Mouse (Mus musculus): ENCODE data around the gene Taar5. TPM values are rescaled to one million over a fixed set of nuclear protein-coding genes. Genes with fewer than 3 reads are reported as not detected.

Taar5 gene
- polyA plus RNA-seq, 1 experiment from 2014 or later = not detected

- Histone ChIP-seq H3K27ac (ENCODE audit: low read depth, low read length) (no peak overlapping the region), H3K4me2 (no peak overlapping the region), H3K27me3 (ENCODE audit: control insufficient read depth, insufficient read depth, low read length) (no peaks in the 10 kb centered on the region), H3K9ac (ENCODE audit: low read depth, low read length) (no peak overlapping the region), H3K36me3 (ENCODE audit: control insufficient read depth, insufficient read depth, low read length) (no peaks in the 10 kb centered on the region), H3K4me3 (ENCODE audit: low read depth, low read length) (no peak overlapping the region), H3K4me1 (ENCODE audit: control insufficient read depth, insufficient read depth, low read length) (no peaks in the 10 kb centered on the region), H3K9me3 (replicated peaks; ENCODE audit: control insufficient read depth, low read length) (no peaks in the 10 kb centered on the region)
- no peak for ATAC-seq (replicated peaks; ENCODE audit: insufficient number of reproducible peaks, low FRiP score, low TSS enrichment)
- 76% methylated on average over 5 of the region's 5 CpGs for WGBS (ENCODE audit: insufficient replicate concordance)
Measured at GRCm38 (mm10) chr10:23986419-23986818, 15.9 kb downstream of the Taar5 start.

GRCm38 (mm10) chr10:23993381-23993780, 22.9 kb downstream of the Taar5 start, which contains the start of gene Taar7a:
Gene Taar7a, minus strand, starts transcription at chr10:23993481.
- no peak within 1 kb of the TSS for H3K4me3 ChIP-seq (ENCODE audit: low read depth, low read length)
- H3K9me3 ChIP-seq (replicated peaks; ENCODE audit: control insufficient read depth, low read length) = no peaks in the 10 kb centered on the region
- no peaks in the 10 kb centered on the region for H3K4me1 ChIP-seq (ENCODE audit: control insufficient read depth, insufficient read depth, low read length)
- H3K27me3 ChIP-seq (ENCODE audit: control insufficient read depth, insufficient read depth, low read length) = no peaks in the 10 kb centered on the region
- H3K4me2 ChIP-seq = no peak within 1 kb of the TSS
- no peak within 1 kb of the TSS for H3K9ac ChIP-seq (ENCODE audit: low read depth, low read length)
- no peak for ATAC-seq (replicated peaks; ENCODE audit: insufficient number of reproducible peaks, low FRiP score, low TSS enrichment)
- no peaks in the 10 kb centered on the region for H3K36me3 ChIP-seq (ENCODE audit: control insufficient read depth, insufficient read depth, low read length)
- no peak within 1 kb of the TSS for H3K27ac ChIP-seq (ENCODE audit: low read depth, low read length)
- WGBS (ENCODE audit: insufficient replicate concordance) = 81% methylated on average over 3 of the region's 3 CpGs

GRCm38 (mm10) chr10:23999639-24000038, 29.1 kb downstream of the Taar5 start, which contains the start of gene Taar7b:
Gene Taar7b, plus strand, starts transcription at chr10:23999939.
- ATAC-seq (replicated peaks; ENCODE audit: insufficient number of reproducible peaks, low FRiP score, low TSS enrichment) = no peak
- Histone ChIP-seq H3K36me3 (ENCODE audit: control insufficient read depth, insufficient read depth, low read length) (no peaks in the 10 kb centered on the region), H3K4me3 (ENCODE audit: low read depth, low read length) (no peak within 1 kb of the TSS), H3K9me3 (replicated peaks; ENCODE audit: control insufficient read depth, low read length) (no peaks in the 10 kb centered on the region), H3K27me3 (ENCODE audit: control insufficient read depth, insufficient read depth, low read length) (no peaks in the 10 kb centered on the region), H3K4me2 (no peak within 1 kb of the TSS), H3K9ac (ENCODE audit: low read depth, low read length) (no peak within 1 kb of the TSS), H3K4me1 (ENCODE audit: control insufficient read depth, insufficient read depth, low read length) (no peaks in the 10 kb centered on the region), H3K27ac (ENCODE audit: low read depth, low read length) (no peak within 1 kb of the TSS)
- 75% methylated on average over 1 of the region's 1 CpGs for WGBS (ENCODE audit: insufficient replicate concordance)

DNA sequence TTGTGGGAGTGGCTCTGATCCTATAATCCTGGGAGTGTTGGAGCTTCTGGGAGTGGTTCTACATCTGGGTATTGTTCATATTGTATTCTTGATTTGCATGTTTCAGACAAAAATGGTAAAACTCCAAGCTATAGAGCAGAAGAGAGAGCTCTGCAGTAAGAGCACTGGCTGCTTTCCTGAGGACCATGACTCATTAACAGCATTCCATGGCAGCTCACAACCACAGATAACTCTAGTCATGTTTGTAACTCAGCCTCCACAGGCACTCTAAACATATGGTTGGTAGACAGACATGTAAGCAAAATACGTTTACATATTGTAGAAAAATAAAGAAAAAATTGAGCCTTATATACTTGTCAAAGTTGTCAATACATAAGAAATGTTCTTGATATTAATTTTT, 35.9 kb downstream of the Taar5 start:
- no peak overlapping the region for H3K4me2 ChIP-seq
- WGBS (ENCODE audit: insufficient replicate concordance) = 58% methylated on average over 1 of the region's 1 CpGs

GRCm38 (mm10) chr10:24007034-24007433, 36.5 kb downstream of the Taar5 start:
- Histone ChIP-seq H3K4me3 (ENCODE audit: low read depth, low read length) (no peak overlapping the region), H3K27me3 (ENCODE audit: control insufficient read depth, insufficient read depth, low read length) (no peaks in the 10 kb centered on the region), H3K4me1 (ENCODE audit: control insufficient read depth, insufficient read depth, low read length) (no peaks in the 10 kb centered on the region), H3K4me2 (no peak overlapping the region), H3K27ac (ENCODE audit: low read depth, low read length) (no peak overlapping the region), H3K9me3 (replicated peaks; ENCODE audit: control insufficient read depth, low read length) (no peaks in the 10 kb centered on the region), H3K36me3 (ENCODE audit: control insufficient read depth, insufficient read depth, low read length) (no peaks in the 10 kb centered on the region), H3K9ac (ENCODE audit: low read depth, low read length) (no peak overlapping the region)
- 32% methylated on average over 2 of the region's 2 CpGs for WGBS (ENCODE audit: insufficient replicate concordance)
- no peak for ATAC-seq (replicated peaks; ENCODE audit: insufficient number of reproducible peaks, low FRiP score, low TSS enrichment)

More for the DNA sequence above, 35.9 kb downstream of the Taar5 start:
- Histone ChIP-seq H3K4me3 (ENCODE audit: low read depth, low read length) (no peak overlapping the region), H3K9me3 (replicated peaks; ENCODE audit: control insufficient read depth, low read length) (no peaks in the 10 kb centered on the region), H3K4me1 (ENCODE audit: control insufficient read depth, insufficient read depth, low read length) (no peaks in the 10 kb centered on the region), H3K27me3 (ENCODE audit: control insufficient read depth, insufficient read depth, low read length) (no peaks in the 10 kb centered on the region), H3K27ac (ENCODE audit: low read depth, low read length) (no peak overlapping the region), H3K36me3 (ENCODE audit: control insufficient read depth, insufficient read depth, low read length) (no peaks in the 10 kb centered on the region), H3K9ac (ENCODE audit: low read depth, low read length) (no peak overlapping the region)
- ATAC-seq (replicated peaks; ENCODE audit: insufficient number of reproducible peaks, low FRiP score, low TSS enrichment) = no peak

DNA sequence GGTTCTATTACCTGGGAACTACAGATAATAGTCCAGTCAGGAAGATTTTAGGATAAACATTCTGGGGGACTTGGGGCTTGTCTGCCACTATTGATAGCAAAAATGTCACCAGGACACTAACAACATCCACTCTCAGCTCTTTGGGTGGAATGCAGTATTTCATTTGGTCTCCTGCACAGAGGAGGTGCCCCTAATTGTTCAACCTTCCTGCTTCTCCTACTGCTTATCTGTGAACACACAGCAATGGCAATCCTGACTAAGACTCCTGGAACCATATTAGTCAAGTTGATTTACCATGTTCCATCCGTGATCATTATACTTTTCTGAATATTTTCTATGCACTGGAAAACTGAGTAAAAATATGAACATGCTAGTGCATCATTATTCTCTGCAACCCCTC, 37.6 kb downstream of the Taar5 start:
- H3K4me3 ChIP-seq (ENCODE audit: low read depth, low read length) = no peak overlapping the region
- H3K4me2 ChIP-seq = no peak overlapping the region
- no peaks in the 10 kb centered on the region for H3K27me3 ChIP-seq (ENCODE audit: control insufficient read depth, insufficient read depth, low read length)
- no peaks in the 10 kb centered on the region for H3K36me3 ChIP-seq (ENCODE audit: control insufficient read depth, insufficient read depth, low read length)
- H3K4me1 ChIP-seq (ENCODE audit: control insufficient read depth, insufficient read depth, low read length) = no peaks in the 10 kb centered on the region
- 81% methylated on average over 1 of the region's 1 CpGs for WGBS (ENCODE audit: insufficient replicate concordance)
- no peak overlapping the region for H3K27ac ChIP-seq (ENCODE audit: low read depth, low read length)
- H3K9ac ChIP-seq (ENCODE audit: low read depth, low read length) = no peak overlapping the region
- no peak for ATAC-seq (replicated peaks; ENCODE audit: insufficient number of reproducible peaks, low FRiP score, low TSS enrichment)
- H3K9me3 ChIP-seq (replicated peaks; ENCODE audit: control insufficient read depth, low read length) = no peaks in the 10 kb centered on the region

Other genes starting within 250 kb of the Taar5 start
- 114 TPM in 2 replicates for gene Rps12, start 183.4 kb upstream of the Taar5 start, polyA plus RNA-seq (2014; fragmentation: Nextera tagmentation; extraction: Ambion mirVana)
- gene Slc18b1, start 173.7 kb upstream of the Taar5 start, polyA plus RNA-seq (2014; fragmentation: Nextera tagmentation; extraction: Ambion mirVana) = 8.1 and 9.3 TPM in 2 replicates
- not detected in 2 replicates for gene Vnn3, start 119.2 kb upstream of the Taar5 start, polyA plus RNA-seq (2014; fragmentation: Nextera tagmentation; extraction: Ambion mirVana)
- 7.0 and 7.3 TPM in 2 replicates for gene Vnn1, start 76.0 kb upstream of the Taar5 start, polyA plus RNA-seq (2014; fragmentation: Nextera tagmentation; extraction: Ambion mirVana)
- gene Taar1, start 50.4 kb upstream of the Taar5 start, polyA plus RNA-seq (2014; fragmentation: Nextera tagmentation; extraction: Ambion mirVana) = not detected in 2 replicates
- gene Taar2, start 32.1 kb upstream of the Taar5 start, polyA plus RNA-seq (2014; fragmentation: Nextera tagmentation; extraction: Ambion mirVana) = not detected in 2 replicates
- gene Taar3, start 21.1 kb upstream of the Taar5 start, polyA plus RNA-seq (2014; fragmentation: Nextera tagmentation; extraction: Ambion mirVana) = not detected in 2 replicates
- gene Taar4, start 10.2 kb upstream of the Taar5 start, polyA plus RNA-seq (2014; fragmentation: Nextera tagmentation; extraction: Ambion mirVana) = not detected in 2 replicates
- not detected in 2 replicates for gene Taar6, start 14.9 kb downstream of the Taar5 start, polyA plus RNA-seq (2014; fragmentation: Nextera tagmentation; extraction: Ambion mirVana)
- not detected in 2 replicates for gene Taar7a, start 22.8 kb downstream of the Taar5 start, polyA plus RNA-seq (2014; fragmentation: Nextera tagmentation; extraction: Ambion mirVana)
- gene Taar7b, start 29.2 kb downstream of the Taar5 start, polyA plus RNA-seq (2014; fragmentation: Nextera tagmentation; extraction: Ambion mirVana) = not detected in 2 replicates
- not detected in 2 replicates for gene Taar7d, start 56.5 kb downstream of the Taar5 start, polyA plus RNA-seq (2014; fragmentation: Nextera tagmentation; extraction: Ambion mirVana)
- not detected in 2 replicates for gene Taar7e, start 66.9 kb downstream of the Taar5 start, polyA plus RNA-seq (2014; fragmentation: Nextera tagmentation; extraction: Ambion mirVana)
- not detected in 2 replicates for gene Taar7f, start 78.8 kb downstream of the Taar5 start, polyA plus RNA-seq (2014; fragmentation: Nextera tagmentation; extraction: Ambion mirVana)
- not detected in 2 replicates for gene Taar8a, start 105.8 kb downstream of the Taar5 start, polyA plus RNA-seq (2014; fragmentation: Nextera tagmentation; extraction: Ambion mirVana)
- gene Taar8b, start 121.6 kb downstream of the Taar5 start, polyA plus RNA-seq (2014; fragmentation: Nextera tagmentation; extraction: Ambion mirVana) = not detected in 2 replicates
- not detected in 2 replicates for gene Taar8c, start 131.2 kb downstream of the Taar5 start, polyA plus RNA-seq (2014; fragmentation: Nextera tagmentation; extraction: Ambion mirVana)
- not detected in 2 replicates for gene Taar9, start 138.8 kb downstream of the Taar5 start, polyA plus RNA-seq (2014; fragmentation: Nextera tagmentation; extraction: Ambion mirVana)
- 89.8 and 99.4 TPM in 2 replicates for gene Stx7, start 178.6 kb downstream of the Taar5 start, polyA plus RNA-seq (2014; fragmentation: Nextera tagmentation; extraction: Ambion mirVana)

Measured in heart, embryonic 11.5 days (tissue).